Mouse (Mus musculus) lung, postnatal 0 days (tissue): ENCODE results near the gene Gm17662.

ENCODE experiments used
- CTCF ChIP-seq: IDR thresholded peaks from 2 replicates; pipeline ENCODE4 v1.5.1; 2016; ENCODE audit warnings: antibody characterized with exemption, mild to moderate bottlenecking
- EP300 ChIP-seq: IDR thresholded peaks from 2 replicates; pipeline ENCODE4 v1.6.1; 2016; ENCODE audit warnings: antibody characterized with exemption, mild to moderate bottlenecking, control low read depth

- TF ChIP-seq CTCF (no peak), EP300 (no peak)
These were observed 18.7 kb downstream of the Gm17662 start for GRCm38 (mm10) chr4:104875832-104876231.
